Mouse (Mus musculus) CH12.LX (cell line): ENCODE data around the gene Maml2. TPM values are rescaled to one million over a fixed set of nuclear protein-coding genes. Genes with fewer than 3 reads are reported as not detected.

Experiments used
- DNase-seq: peaks from one replicate; pipeline ENCODE4 v3.0.0-alpha.2; 2013; ENCODE audit errors: extremely low read depth
- H3K27ac ChIP-seq: 2 replicates; pipeline ENCODE4 v1.5.1; 2012; ENCODE audit warnings: low read depth, mild to moderate bottlenecking, control low read depth, moderate library complexity; ENCODE audit not compliant: insufficient read depth
- H3K27me3 ChIP-seq: replicated peaks from 2 replicates; pipeline ENCODE3; 2012; ENCODE audit warnings: inconsistent platforms
- H3K36me3 ChIP-seq, 2 experiments: replicated peaks in 1 of 2; 2 replicates each; pipeline versions ENCODE3 to v1.6.1; 2012; ENCODE audit warnings: inconsistent platforms in 1 of 2, low read length in 1 of 2, mild to moderate bottlenecking in 1 of 2, mixed read lengths in 1 of 2, moderate library complexity in 1 of 2; ENCODE audit not compliant: control insufficient read depth in 1 of 2, insufficient read depth in 1 of 2
- H3K4me1 ChIP-seq, 2 experiments: 2 replicates each; pipeline ENCODE4 v1.6.1; 2012; ENCODE audit warnings: inconsistent platforms in 1 of 2, moderate library complexity in 1 of 2; ENCODE audit not compliant: insufficient read depth in 2 of 2, control insufficient read depth in 1 of 2
- H3K4me2 ChIP-seq: 2 replicates; pipeline ENCODE4 v1.6.1; 2012; ENCODE audit warnings: low read depth, mild to moderate bottlenecking, control low read depth; ENCODE audit not compliant: poor library complexity, insufficient read depth, severe bottlenecking
- H3K4me3 ChIP-seq, 3 experiments: fragments of 150-350 bp in 1 of 3; sonication (generic) in 1 of 3; replicated peaks in 1 of 3; 2 replicates each; pipeline versions ENCODE3 to v1.5.1; 2011 to 2012; ENCODE audit warnings: low read depth in 2 of 3, low read length in 2 of 3, mild to moderate bottlenecking in 2 of 3, moderate library complexity in 2 of 3, control low read depth in 1 of 3, improper control_type of control experiment in 1 of 3, inconsistent platforms in 1 of 3, mixed read lengths in 1 of 3; ENCODE audit not compliant: poor library complexity in 1 of 3
- H3K79me2 ChIP-seq: replicated peaks from 2 replicates; pipeline ENCODE4 v1.6.1; 2012; ENCODE audit warnings: mild to moderate bottlenecking, moderate library complexity; ENCODE audit not compliant: control insufficient read depth, poor library complexity, insufficient read depth, severe bottlenecking; ENCODE audit errors: extremely low read depth
- H3K9ac ChIP-seq: 2 replicates; pipeline ENCODE4 v1.6.1; 2012; ENCODE audit warnings: low read depth, mild to moderate bottlenecking, control low read depth, moderate library complexity; ENCODE audit not compliant: insufficient read depth
- H3K9me3 ChIP-seq: replicated peaks from 2 replicates; pipeline ENCODE3; 2012; ENCODE audit warnings: low read length, inconsistent platforms, mixed read lengths
- CTCF ChIP-seq, 2 experiments: IDR thresholded peaks in 1 of 2; conservative IDR thresholded peaks in 1 of 2; 2 replicates each; pipeline ENCODE4 v1.5.1; 2011 to 2012; ENCODE audit warnings: low read depth in 2 of 2, low read length in 2 of 2, improper control_type of control experiment in 1 of 2, inconsistent platforms in 1 of 2, mild to moderate bottlenecking in 1 of 2, moderate library complexity in 1 of 2
- E2F4 ChIP-seq: IDR thresholded peaks from 2 replicates; pipeline ENCODE4 v1.6.1; 2011; ENCODE audit warnings: low read depth, low read length, improper control_type of control experiment; ENCODE audit not compliant: insufficient replicate concordance
- JUN ChIP-seq: IDR thresholded peaks from 2 replicates; pipeline ENCODE4 v1.6.1; 2011; ENCODE audit warnings: low read depth, mild to moderate bottlenecking, low read length, improper control_type of control experiment, moderate library complexity; ENCODE audit not compliant: insufficient read depth
- JUND ChIP-seq: conservative IDR thresholded peaks from 2 replicates; pipeline ENCODE4 v1.6.1; 2011; ENCODE audit warnings: low read depth, low read length, improper control_type of control experiment
- MAZ ChIP-seq: IDR thresholded peaks from 2 replicates; pipeline ENCODE4 v1.6.1; 2012; ENCODE audit warnings: low read depth, mild to moderate bottlenecking, inconsistent platforms, low read length, improper control_type of control experiment, moderate library complexity
- MYC ChIP-seq: IDR thresholded peaks from 2 replicates; pipeline ENCODE4 v1.6.1; 2011; ENCODE audit warnings: low read depth, mild to moderate bottlenecking, improper control_type of control experiment, low read length
- NELFE ChIP-seq: IDR thresholded peaks from 2 replicates; pipeline ENCODE4 v1.6.1; 2011; ENCODE audit warnings: low read depth, low read length, improper control_type of control experiment
- POLR2A ChIP-seq: IDR thresholded peaks from 2 replicates; pipeline ENCODE4 v1.6.1; 2011; ENCODE audit warnings: low read depth, mild to moderate bottlenecking, improper control_type of control experiment, low read length
- RAD21 ChIP-seq: IDR thresholded peaks from 2 replicates; pipeline ENCODE4 v1.6.1; 2011; ENCODE audit warnings: low read depth, mild to moderate bottlenecking, low read length, improper control_type of control experiment, moderate library complexity
- SIN3A ChIP-seq: IDR thresholded peaks from 2 replicates; pipeline ENCODE4 v1.6.1; 2012; ENCODE audit warnings: low read length, improper control_type of control experiment, inconsistent platforms
- SMC3 ChIP-seq: IDR thresholded peaks from 2 replicates; pipeline ENCODE4 v1.6.1; 2011; ENCODE audit warnings: low read depth, low read length, improper control_type of control experiment
- TBP ChIP-seq: conservative IDR thresholded peaks from 2 replicates; pipeline ENCODE4 v1.6.1; 2011; ENCODE audit warnings: low read depth, low read length, improper control_type of control experiment
- USF2 ChIP-seq: conservative IDR thresholded peaks from 2 replicates; pipeline ENCODE4 v1.6.1; 2011; ENCODE audit warnings: low read depth, low read length, improper control_type of control experiment
- ZKSCAN1 ChIP-seq: IDR thresholded peaks from 2 replicates; pipeline ENCODE4 v1.6.1; 2012; ENCODE audit warnings: low read depth, inconsistent platforms, low read length, improper control_type of control experiment, borderline replicate concordance
- ZNF384 ChIP-seq: IDR thresholded peaks from 2 replicates; pipeline ENCODE4 v1.6.1; 2012; ENCODE audit warnings: low read depth, low read length, improper control_type of control experiment, inconsistent platforms
- dilution Hi-C: fragments of 300-500 bp; cut with MboI; formaldehyde crosslinking; loops from 2 replicates; pipeline ENCODE4 v1.14.3; 2020; ENCODE audit warnings: low sequenced_read_pairs; ENCODE audit not compliant: extremely low pct_unique_long_range_greater_than_20kb, extremely low pct_ligation_motif_present
- in situ Hi-C: fragments of 300-500 bp; cut with MboI; formaldehyde crosslinking; loops from 3 replicates; pipeline ENCODE4 v1.14.3; 2019; ENCODE audit warnings: low sequenced_read_pairs, low pct_ligation_motif_present, low pct_unique_long_range_greater_than_20kb, mixed read lengths
- polyA plus RNA-seq: library from polyadenylated mRNA; unstranded; fragments of >175 nt; gene quantifications from 2 replicates; pipeline ENCODE4 v1.2.1, GENCODE M21; 2012; ENCODE audit warnings: low read depth; ENCODE audit not compliant: insufficient read length
- total RNA-seq, 2 experiments: library from RNA; depleted of rRNA; stranded (reverse); fragments of 300-350 nt in 1 of 2; fragments of >200 nt in 1 of 2; gene quantifications; 2 replicates each; pipeline ENCODE4 v1.2.3; 2012 to 2014

Maml2 gene
- total and polyA plus RNA-seq, 3 experiments: 5.9 to 9.1 (median 5.9) TPM

DNA sequence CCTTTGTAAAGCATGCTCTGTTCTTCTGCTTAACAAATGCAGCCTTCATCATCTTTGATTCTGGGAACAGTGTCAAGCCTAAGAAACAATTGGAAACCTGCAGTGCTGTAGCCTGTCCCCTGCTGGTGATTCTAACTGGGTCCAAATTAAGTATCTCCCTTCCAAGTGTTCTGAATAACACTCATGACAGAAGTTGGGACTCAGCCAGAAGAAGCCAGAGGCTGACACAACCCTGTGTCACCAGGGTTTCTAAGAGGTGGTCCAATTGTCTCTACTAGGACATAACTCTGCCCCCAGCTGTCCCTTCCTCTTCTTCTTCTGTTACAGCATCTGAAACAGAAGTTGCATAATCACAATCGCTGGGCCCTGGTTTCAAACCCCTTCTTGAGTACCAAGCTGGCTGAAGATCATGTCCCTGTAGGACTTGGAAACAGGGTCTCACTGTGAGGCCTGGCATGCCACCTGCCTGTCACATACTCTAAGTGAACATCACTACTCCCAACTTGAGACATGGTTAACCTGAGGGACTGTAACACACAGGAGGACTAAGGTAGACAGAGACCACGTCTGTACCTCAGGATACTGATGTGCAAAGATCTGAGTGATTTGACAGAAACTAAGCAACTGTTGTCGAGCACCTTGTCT, 373.5 kb downstream of the Maml2 start:
- Histone ChIP-seq H3K36me3 (peaks cover 0 to 7% of the 10 kb centered on the region in 2 experiments), H3K4me2 (no peak overlapping the region), H3K9ac (no peak overlapping the region), H3K4me3 (no peak overlapping the region), H3K27ac (no peak overlapping the region), H3K4me1 (peaks cover 10 to 21% of the 10 kb centered on the region in 2 experiments), H3K9me3 (no peaks in the 10 kb centered on the region)
- in situ Hi-C loops: no loop called here
- TF ChIP-seq SMC3 (0 out of 2 replicates have a peak, but pooled peaks have one; percentile 1), CTCF (conservative IDR thresholded peaks at IDR 0.05 in 1 of 2, IDR thresholded peaks at IDR 0.05 in 1 of 2; ENCODE audit: low read depth in 2 of 2, low read length in 2 of 2) (peak in 1 of 2 experiments; percentile 8; a peak in 1 of 4 replicates), JUND (no peak)
- TF ChIP-seq, all 38 proteins: peak for 2
- Histone ChIP-seq H3K27me3 (no peaks in the 10 kb centered on the region), H3K79me2 (no peaks in the 10 kb centered on the region)
- dilution Hi-C loops: no loop called here
- DNase-seq: no peak

DNA sequence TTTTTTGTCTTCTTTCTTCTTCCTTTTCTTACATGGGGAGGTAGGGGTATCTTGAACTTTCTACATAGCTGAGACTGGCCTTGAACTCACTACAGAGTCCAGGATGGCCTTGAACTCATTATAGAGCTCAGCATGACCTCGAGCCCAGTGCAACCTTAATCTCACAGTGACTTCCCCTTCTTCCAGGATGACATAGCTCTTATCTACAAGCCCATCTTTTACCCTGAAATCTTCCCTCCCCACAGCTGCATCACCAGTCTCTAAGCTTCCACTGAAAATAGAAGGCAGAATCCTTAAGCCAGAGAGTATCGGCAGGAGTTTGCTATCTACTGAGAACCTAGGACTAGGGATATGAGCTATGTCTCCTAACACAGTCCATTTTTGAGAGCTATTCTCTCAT, 375.5 kb downstream of the Maml2 start:
- peaks cover 10 to 21% of the 10 kb centered on the region in 2 experiments for H3K4me1 ChIP-seq
- no peak overlapping the region for H3K27ac ChIP-seq
- H3K27me3 ChIP-seq: no peaks in the 10 kb centered on the region
- no peaks in the 10 kb centered on the region for H3K9me3 ChIP-seq
- H3K4me2 ChIP-seq: no peak overlapping the region
- no peak overlapping the region for H3K9ac ChIP-seq
- in situ Hi-C loops (no loop called here), dilution Hi-C loops (no loop called here)
- TF ChIP-seq RAD21 (no peak), E2F4 (no peak), ZNF384 (no peak), NELFE (no peak), JUN (no peak), SMC3 (no peak), POLR2A (no peak), MAZ (no peak), ZKSCAN1 (no peak), SIN3A (no peak), MYC (no peak), TBP (no peak), USF2 (no peak)
- no peak overlapping the region for H3K4me3 ChIP-seq
- H3K79me2 ChIP-seq: no peaks in the 10 kb centered on the region
- peaks cover 0 to 7% of the 10 kb centered on the region in 2 experiments for H3K36me3 ChIP-seq
- DNase-seq: no peak
